Comparison of ENCODE assay signal across 19 mouse cellular contexts in the genomic region with DNA sequence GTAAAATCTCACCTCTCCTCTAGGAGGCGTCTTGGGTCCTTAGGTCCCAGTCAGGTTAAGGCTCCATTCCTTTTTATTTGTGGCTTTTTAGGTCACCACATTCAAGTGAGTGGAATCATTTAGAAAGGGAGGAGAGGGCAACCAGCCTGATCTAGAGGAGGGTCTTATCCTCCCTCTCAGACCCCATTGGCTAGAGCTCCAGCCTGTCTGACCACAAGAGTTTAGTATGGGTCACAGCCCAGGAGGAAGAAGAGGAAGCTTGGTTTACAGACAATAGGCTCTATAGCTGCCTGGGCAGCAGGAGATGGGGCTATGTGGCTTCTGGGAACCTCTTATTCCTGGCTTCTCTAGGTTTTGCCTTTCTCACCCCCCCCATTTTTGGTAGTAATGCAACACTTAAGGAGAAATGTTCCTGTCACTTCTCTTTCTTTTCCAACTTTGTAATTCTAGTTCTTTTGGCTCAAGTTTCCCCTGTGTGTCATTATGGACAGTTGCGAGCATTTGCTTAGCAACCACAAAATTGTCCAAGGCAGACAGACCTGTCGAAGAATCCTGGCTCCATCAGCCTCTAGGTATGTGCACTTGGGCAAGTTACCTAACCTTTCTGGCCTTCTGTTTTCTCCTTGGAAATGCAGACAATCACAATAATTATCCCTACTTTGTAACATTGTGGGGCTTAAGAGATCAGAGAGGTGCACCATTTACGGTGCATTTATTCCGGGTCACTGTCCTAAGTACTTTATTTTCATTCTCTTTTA. TPM values are rescaled to one million over a fixed set of nuclear protein-coding genes. Genes with fewer than 3 reads are reported as not detected.
DNase-seq lines count a peak whose midpoint lies in the region; ATAC-seq and TF ChIP-seq lines count a peak whose summit lies in the region.
"Had no signal": no experiment of that assay in that cellular context is flagged by ENCODE, and none has a peak within 500 bp of the region (broad histone marks: within the 10 kb centered on the region; RNA-seq: fewer than 3 reads in every experiment).

No protein-coding gene starts in this region.

- TF ChIP-seq EP300 in heart, postnatal 0 days (IDR thresholded peaks at IDR 0.05; ENCODE audit: low read depth) = no peak
- no peak for TF ChIP-seq EP300 in lung, postnatal 0 days (IDR thresholded peaks at IDR 0.05)

- no peaks in the 10 kb centered on the region for H3K27me3 ChIP-seq in heart, postnatal 0 days (ENCODE audit: control insufficient read depth, insufficient read depth, low read length)
- H3K27me3 ChIP-seq in heart, embryonic 10.5 days (ENCODE audit: insufficient read depth, poor library complexity, severe bottlenecking) = no peaks in the 10 kb centered on the region
- H3K27me3 ChIP-seq in lung, postnatal 0 days (replicated peaks; ENCODE audit: insufficient read depth, low read length) = no peaks in the 10 kb centered on the region
- H3K27me3 ChIP-seq: embryonic facial prominence, embryonic 12.5 days; forebrain, embryonic 15.5 days; liver, embryonic 15.5 days had no signal

- no peak for TF ChIP-seq CTCF in heart, postnatal 0 days (IDR thresholded peaks at IDR 0.05; ENCODE audit: low read depth)
- TF ChIP-seq CTCF in lung, postnatal 0 days (IDR thresholded peaks at IDR 0.05) = peak; percentile 48

- H3K9ac ChIP-seq in heart, postnatal 0 days (replicated peaks; ENCODE audit: low read depth, low read length) = no peak overlapping the region
- H3K9ac ChIP-seq in lung, postnatal 0 days (replicated peaks; ENCODE audit: low read depth) = no peak overlapping the region
- H3K9ac ChIP-seq: embryonic facial prominence, embryonic 12.5 days; forebrain, embryonic 15.5 days; liver, embryonic 15.5 days had no signal

- ATAC-seq in heart, postnatal 0 days (ENCODE audit: insufficient read depth, low read depth) = no peak
- ATAC-seq in lung, postnatal 0 days = no peak
- peak; percentile 78 for ATAC-seq in common myeloid progenitor, adult 5-6 weeks (replicated peaks; ENCODE audit: low read depth, poor library complexity, severe bottlenecking)
- ATAC-seq in frontal cortex, adult (ENCODE audit: low TSS enrichment) = no peak
- ATAC-seq: activated CD4-positive, CD25-positive, alpha-beta regulatory T cell, adult 4 months; forebrain, embryonic 15.5 days; hindbrain, embryonic 16.5 days had no signal

- no peak overlapping the region for H3K4me3 ChIP-seq in heart, postnatal 0 days (ENCODE audit: low read depth, low read length)
- no peak overlapping the region for H3K4me3 ChIP-seq in heart, embryonic 10.5 days
- no peak overlapping the region for H3K4me3 ChIP-seq in lung, postnatal 0 days (ENCODE audit: low read depth, low read length)
- H3K4me3 ChIP-seq: embryonic facial prominence, embryonic 12.5 days; forebrain, embryonic 15.5 days; liver, embryonic 15.5 days; midbrain, embryonic 10.5 days had no signal

- DNase-seq in heart, postnatal 0 days (ENCODE audit: low spot score) = no peak
- no peak for DNase-seq in heart, embryonic 10.5 days (ENCODE audit: low spot score)
- DNase-seq in lung, postnatal 0 days (ENCODE audit: low spot score) = peak; percentile 19
- DNase-seq in lung, postnatal 14 days = no peak
- no peak for DNase-seq in kidney, postnatal 25 days
- no peak for DNase-seq in left cerebral cortex, adult 8-10 months (ENCODE audit: low spot score in 2 of 2)
- DNase-seq: cerebellum, adult 8-10 months; kidney, adult 8-10 months; kidney, postnatal 4 days; left cerebral cortex, postnatal 4 days had no signal

- H3K4me1 ChIP-seq in heart, postnatal 0 days (ENCODE audit: control insufficient read depth, insufficient read depth) = peaks cover 10% of the 10 kb centered on the region
- H3K4me1 ChIP-seq in heart, embryonic 10.5 days = no peaks in the 10 kb centered on the region
- H3K4me1 ChIP-seq in lung, postnatal 0 days (ENCODE audit: insufficient read depth, low read depth, low read length) = no peaks in the 10 kb centered on the region; the same call in 1 of the 2 replicates
- H3K4me1 ChIP-seq: forebrain, embryonic 15.5 days; liver, embryonic 15.5 days had no signal

- no peaks in the 10 kb centered on the region; the same call in 1 of the 2 replicates for H3K9me3 ChIP-seq in heart, postnatal 0 days (replicated peaks; ENCODE audit: control insufficient read depth, low read length)
- no peaks in the 10 kb centered on the region for H3K9me3 ChIP-seq in heart, embryonic 10.5 days
- no peaks in the 10 kb centered on the region for H3K9me3 ChIP-seq in lung, postnatal 0 days (ENCODE audit: low read length)
- H3K9me3 ChIP-seq: embryonic facial prominence, embryonic 12.5 days; forebrain, embryonic 15.5 days; liver, embryonic 15.5 days; midbrain, embryonic 10.5 days had no signal

- no peak overlapping the region for H3K4me2 ChIP-seq in heart, postnatal 0 days (ENCODE audit: low read depth, low read length)
- no peak overlapping the region for H3K4me2 ChIP-seq in lung, postnatal 0 days (replicated peaks; ENCODE audit: low read depth, low read length)
- H3K4me2 ChIP-seq: embryonic facial prominence, embryonic 12.5 days; forebrain, embryonic 15.5 days; liver, embryonic 15.5 days had no signal

- H3K36me3 ChIP-seq in heart, postnatal 0 days (replicated peaks; ENCODE audit: control insufficient read depth, insufficient read depth, low read length) = no peaks in the 10 kb centered on the region
- H3K36me3 ChIP-seq in heart, embryonic 10.5 days = no peaks in the 10 kb centered on the region
- H3K36me3 ChIP-seq in lung, postnatal 0 days (ENCODE audit: insufficient read depth, low read length) = no peaks in the 10 kb centered on the region
- H3K36me3 ChIP-seq: embryonic facial prominence, embryonic 12.5 days; forebrain, embryonic 15.5 days; liver, embryonic 15.5 days; midbrain, embryonic 10.5 days had no signal

- 80% methylated on average over 5 of the region's 5 CpGs for WGBS in heart, postnatal 0 days
- WGBS in heart, embryonic 10.5 days = 81% methylated on average over 5 of the region's 5 CpGs
- 72% methylated on average over 5 of the region's 5 CpGs for WGBS in lung, postnatal 0 days

- H3K27ac ChIP-seq in heart, postnatal 0 days (ENCODE audit: low read depth) = peak overlapping the region; percentile 56; the same call in 1 of the 2 replicates
- no peak overlapping the region for H3K27ac ChIP-seq in heart, embryonic 10.5 days
- H3K27ac ChIP-seq in lung, postnatal 0 days (ENCODE audit: low read length) = 0 out of 2 replicates have a peak overlapping the region, but pooled peaks have one; percentile 43
- H3K27ac ChIP-seq: embryonic facial prominence, embryonic 12.5 days; forebrain, embryonic 15.5 days; liver, embryonic 15.5 days; midbrain, embryonic 10.5 days had no signal

RNA-seq across cellular contexts. Expression of a gene that starts 59.5 kb away (rescaled TPM):
- 36.4 and 56.4 TPM in 2 replicates for total RNA-seq in heart, postnatal 0 days (2014; rRNA removed; ENCODE audit: low replicate concordance)
- 24.5 and 25.1 TPM in 2 replicates for polyA plus RNA-seq in heart, postnatal 0 days (2015; fragmentation: Nextera tagmentation; extraction: Ambion mirVana)
- 3.2 and 6.5 TPM in 2 replicates for polyA plus RNA-seq in heart, embryonic 10.5 days (2016; fragmentation: Nextera tagmentation; extraction: Ambion mirVana)
- polyA plus RNA-seq in lung, postnatal 0 days (2015; fragmentation: Nextera tagmentation; extraction: Ambion mirVana) = 6.5 and 9.0 TPM in 2 replicates
- not detected in 2 replicates for total RNA-seq in common myeloid progenitor, adult 5-6 weeks (2017)
- 10 to 100 TPM; 25.8 to 30.3 (median 26.6) TPM for total RNA-seq in left cerebral cortex, adult 8-10 months (2022)
- total RNA-seq: MEL had no signal
- polyA plus RNA-seq: activated CD4-positive, CD25-positive, alpha-beta regulatory T cell, adult 4 months had no signal

Comparison
In these comparisons a context has a peak if more than half of its experiments do, and no peak if none do; other contexts are left out.
1. RNA of a gene that starts 59.5 kb away (total RNA-seq): 36.4 to 56.4 TPM in heart, postnatal 0 days and 25.8 to 30.3 TPM in left cerebral cortex, adult 8-10 months; not detected in common myeloid progenitor, adult 5-6 weeks; every median in the first group is over 10 times any median in the second.